Mouse (Mus musculus) adrenal gland, adult 2 months (tissue): ENCODE measurements around the gene Psmd4. TPM values are rescaled to one million over a fixed set of nuclear protein-coding genes. Genes with fewer than 3 reads are reported as not detected.
A peak's percentile ranks its signal among the peaks of the same experiment; 100 is the strongest.
"Not testable (repeated sequence)": the region's sequence is repeated elsewhere in the genome, so short reads cannot be mapped to it uniquely, and the experiment has no call there.

ENCODE experiments used
- DNase-seq: peaks from one replicate; pipeline ENCODE4 v3.0.0; 2021
- polyA plus RNA-seq: library from polyadenylated mRNA; depleted of rRNA; stranded (reverse); fragments of >200 nt; gene quantifications from 2 replicates; pipeline ENCODE4 v1.2.3, GENCODE M21; 2012
- total RNA-seq, 2 experiments: library from RNA; stranded (reverse); gene quantifications; 2 replicates each; pipeline ENCODE4 v1.2.3; 2021

The Psmd4 gene
- total and polyA plus RNA-seq, 3 experiments = 114 to 335 (median 312) TPM

DNA sequence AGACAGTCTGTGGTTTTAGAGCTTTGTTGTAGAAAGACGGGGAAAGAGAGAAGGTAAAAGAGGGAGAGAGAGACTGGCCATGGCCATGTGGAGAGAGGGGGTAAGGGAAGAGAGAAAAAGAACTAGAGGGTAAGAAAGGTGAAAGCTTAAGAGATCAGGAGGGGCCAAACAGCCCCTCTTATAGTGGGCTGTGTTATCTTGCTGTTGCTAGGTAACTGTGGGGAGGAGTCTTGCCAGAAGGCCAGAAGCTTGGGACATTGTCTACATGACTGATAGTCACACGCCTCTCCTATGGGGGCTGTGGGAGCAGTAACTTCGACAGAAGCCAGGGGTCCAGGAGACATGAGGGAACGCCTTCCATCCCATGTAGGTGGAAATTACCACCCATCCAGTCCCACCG lies 17.2 kb downstream of the Psmd4 start:
- no peak for DNase-seq

DNA sequence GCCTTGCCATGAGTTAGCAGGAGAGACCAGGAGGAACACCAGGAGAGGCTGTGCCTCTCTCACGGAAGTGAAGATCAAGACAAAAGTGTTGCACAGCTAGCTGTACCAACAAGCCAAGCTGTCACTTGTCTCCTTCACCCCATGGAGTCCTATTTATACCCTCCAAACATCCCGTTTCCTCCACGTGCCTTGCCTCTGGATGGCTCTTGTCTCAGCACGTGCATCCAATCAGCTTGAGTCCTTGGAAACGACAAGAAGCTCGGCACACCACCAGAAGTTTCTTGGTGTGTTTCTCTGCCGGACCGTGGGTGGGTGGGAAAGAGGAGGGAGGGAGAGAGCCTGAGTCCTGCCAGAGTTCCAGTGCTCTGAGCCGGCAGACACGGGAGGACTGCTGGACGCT lies 17.9 kb downstream of the Psmd4 start:
- DNase-seq = peak; percentile 43

DNA sequence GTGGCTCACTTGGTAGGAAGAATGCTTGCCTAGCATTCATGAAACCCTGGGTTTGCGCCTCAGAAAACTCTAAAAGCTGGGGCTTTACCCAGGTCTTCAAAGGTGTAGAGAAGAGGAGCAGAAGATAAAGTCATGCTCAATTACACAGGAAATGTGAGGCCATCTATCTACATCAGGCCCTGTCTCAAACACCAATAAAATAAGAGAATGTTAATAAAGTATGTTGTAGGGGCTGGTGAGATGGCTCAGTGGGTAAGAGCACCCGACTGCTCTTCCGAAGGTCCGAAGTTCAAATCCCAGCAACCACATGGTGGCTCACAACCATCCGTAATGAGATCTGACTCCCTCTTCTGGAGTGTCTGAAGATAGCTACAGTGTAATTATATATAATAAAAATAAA lies 21.5 kb downstream of the Psmd4 start:
- DNase-seq = not testable (repeated sequence)

DNA sequence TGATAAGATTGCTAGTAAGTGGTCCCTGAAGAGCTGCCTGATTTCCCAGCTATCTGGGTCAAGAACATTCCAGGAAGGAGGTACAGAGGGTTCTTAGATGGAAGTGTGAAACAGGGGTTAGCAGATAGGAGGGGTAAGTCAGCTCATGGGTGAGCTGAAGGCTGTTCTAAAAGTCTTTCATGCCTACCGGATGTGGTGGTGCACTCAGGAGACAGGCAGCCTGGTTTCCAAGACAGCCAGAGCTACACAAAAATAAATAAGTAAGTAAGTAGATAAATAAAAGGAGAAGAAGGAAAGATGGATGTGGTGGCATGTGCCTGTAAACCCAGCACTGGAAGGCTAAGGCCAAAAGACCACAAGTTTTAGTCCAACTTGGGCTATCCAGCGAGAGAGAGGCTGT lies 23.7 kb downstream of the Psmd4 start:
- DNase-seq = no peak

DNA sequence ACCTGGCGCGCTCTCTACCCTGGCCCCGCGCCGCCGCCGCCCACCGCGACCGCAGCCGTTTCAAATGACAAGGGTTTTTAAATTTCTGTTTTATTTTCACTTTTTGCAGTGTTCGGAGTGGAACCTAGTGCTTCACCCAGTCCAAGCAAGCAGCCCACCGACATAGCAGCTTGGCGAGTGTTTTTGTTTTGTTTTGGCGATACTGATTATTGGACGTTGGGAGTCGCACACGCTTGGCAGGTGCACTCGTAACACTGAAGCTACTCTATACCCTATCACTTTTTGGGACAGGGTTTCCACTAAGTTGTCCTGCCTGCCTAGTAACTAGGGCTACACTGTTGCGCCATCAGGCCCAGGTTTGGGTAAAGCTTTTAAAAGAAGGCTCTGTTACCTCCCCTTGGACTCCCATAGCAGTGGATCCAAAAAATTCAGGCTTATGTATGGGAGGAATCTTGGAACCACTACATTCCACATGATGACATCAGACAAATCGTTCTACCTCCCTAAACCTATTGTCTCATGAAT lies 25.8 kb downstream of the Psmd4 start:
- DNase-seq = no peak

DNA sequence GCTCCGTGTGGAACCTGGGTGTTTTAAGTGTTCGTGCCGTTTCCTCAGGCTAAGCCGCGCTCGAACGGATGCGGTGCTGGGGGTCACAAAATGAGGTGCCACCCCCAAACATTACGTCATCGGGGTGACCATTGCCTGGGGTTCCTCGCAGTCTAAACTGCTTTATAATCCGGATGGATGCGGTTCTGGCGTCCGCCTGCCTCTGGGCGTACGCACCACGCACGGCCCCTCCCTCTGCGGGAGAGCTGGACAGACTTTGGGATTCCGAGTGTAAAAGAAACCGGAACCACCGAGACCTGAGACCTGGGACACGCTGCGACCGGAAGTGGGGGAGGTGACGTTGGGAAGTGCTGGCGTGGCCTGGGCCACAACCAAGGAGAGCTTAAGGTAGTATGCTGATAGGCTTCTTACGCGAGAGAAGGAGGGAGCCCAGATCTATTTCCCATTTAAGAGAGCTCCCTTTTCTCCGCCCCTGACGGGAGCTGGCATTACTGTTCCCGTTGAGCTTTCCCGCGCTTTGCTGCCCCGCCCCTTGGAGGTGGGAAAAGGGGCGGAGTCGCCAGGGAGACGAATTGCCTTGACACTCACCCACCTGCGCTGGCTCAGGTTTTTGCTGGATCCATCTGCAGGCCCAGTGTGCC lies 26.4 kb downstream of the Psmd4 start:
- peak; percentile 97 for DNase-seq

DNA sequence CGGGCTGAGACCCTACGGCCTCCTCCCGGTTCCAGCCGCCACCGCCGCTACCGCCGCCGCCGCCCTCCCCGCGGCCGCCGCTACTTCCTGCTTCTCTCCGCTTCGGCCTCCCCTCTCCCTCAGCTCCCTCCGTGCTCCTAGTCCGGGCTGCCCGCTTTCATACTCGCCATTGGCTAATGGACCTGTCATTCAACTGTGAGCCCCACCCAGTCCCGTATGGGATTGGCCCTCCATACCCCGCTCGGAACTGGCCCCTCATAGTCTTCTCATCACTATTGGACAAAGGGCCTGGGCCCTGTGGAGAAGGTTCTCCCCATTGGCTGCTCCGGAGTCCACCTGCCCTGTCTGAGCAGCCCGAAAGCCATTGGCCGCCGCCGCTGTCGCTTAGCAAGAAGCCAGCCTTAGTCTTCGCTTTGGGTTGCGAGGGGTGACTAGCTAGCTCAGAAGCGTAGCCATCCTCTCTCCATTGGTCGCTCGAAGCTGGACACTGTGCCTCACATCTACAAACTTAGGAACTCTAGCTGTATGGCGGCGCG lies 27.0 kb downstream of the Psmd4 start, which contains the start of gene Zfp687:
Zfp687 (minus strand) TSS at position 112 of the 536 bp plus-strand sequence.
- peak; percentile 99 for DNase-seq

DNA sequence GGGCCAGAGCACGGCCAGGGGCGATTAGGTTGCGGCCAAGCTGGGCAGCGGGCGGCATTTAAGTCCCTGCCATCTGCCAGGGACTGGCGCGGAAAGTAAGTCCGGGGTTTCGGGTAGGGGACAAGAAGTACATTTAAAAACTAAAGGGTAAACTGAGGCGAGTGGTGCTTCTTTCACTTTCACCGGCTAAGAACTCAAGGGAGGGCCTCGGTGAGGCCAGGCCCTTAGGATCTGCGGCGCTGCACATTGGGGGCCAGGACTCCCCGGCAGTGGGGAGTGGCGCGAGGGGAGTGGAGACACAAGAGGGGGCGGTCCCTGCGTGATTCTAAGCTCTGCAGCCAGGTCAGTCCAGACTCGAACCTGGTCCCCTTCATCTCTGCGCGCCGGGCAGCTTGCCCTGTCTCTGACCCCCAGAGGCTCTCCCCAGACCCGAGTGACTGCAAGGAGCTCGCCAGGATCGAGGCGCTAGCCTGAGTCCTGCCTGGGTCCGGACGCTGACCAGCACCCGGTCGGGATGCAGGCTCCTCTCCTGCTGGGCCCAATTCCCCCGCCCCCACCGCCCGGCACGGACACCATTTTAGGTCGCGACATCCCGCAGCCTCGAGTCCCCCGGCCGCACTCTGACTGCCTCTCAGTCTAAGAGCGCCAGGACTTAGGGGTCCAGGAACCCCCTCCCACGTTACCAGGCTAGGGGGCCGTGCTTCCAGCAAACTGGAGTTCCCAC lies 27.8 kb downstream of the Psmd4 start:
- DNase-seq = peak; percentile 76

DNA sequence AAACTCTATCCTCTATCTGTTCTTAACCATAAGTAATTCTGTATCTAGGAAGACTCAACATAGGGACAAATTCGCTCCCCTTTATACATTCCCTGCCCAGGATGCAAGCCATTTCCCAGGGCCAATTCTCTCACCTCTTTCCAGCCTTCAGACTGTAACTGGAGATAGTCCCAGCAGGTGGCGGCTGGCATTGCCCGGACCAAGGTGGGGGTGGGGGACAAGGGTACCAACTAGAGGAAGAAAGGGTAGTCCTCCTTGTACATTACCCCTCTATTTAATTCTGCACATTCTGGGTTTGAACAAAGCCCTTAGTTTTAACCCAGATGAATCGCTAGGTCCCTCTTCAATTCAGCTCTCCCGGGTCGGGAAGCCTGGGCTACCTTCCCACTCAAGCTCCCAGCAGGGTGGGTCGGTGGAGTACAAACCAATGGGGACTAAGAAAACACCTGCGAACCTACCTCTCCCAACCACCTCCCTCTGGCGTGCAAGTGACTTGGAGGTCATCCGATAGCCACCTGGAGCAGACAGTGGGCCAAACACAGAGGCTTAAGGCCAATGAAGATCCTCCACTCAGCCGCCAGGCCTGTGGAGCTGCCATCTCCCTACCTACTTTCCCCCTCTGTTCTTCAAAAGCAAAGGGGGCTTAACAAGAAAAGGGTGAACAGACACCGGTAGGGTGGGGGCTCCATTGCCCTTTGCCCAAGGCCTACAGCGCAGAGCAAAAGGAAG lies 28.6 kb downstream of the Psmd4 start:
- peak; percentile 42 for DNase-seq

DNA sequence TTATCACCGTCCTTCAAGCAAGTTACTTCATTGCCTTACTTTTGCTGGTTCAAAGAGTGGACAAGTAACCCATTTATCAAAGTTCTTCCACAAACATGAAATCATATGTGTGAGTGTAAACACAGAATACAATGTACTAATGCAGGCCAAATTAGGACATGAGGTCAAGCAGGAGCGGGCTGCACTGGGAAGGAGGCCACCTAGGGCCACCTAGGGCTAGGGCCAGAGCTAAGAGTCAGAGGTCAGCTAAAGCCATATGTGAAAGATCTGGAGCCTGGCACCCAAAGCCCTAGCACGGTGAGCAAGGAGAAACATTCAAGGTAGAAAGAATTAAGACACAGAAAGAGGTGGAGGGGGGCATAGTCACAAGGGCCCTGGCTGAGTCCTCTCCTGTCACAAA lies 29.4 kb downstream of the Psmd4 start:
- DNase-seq = no peak

DNA sequence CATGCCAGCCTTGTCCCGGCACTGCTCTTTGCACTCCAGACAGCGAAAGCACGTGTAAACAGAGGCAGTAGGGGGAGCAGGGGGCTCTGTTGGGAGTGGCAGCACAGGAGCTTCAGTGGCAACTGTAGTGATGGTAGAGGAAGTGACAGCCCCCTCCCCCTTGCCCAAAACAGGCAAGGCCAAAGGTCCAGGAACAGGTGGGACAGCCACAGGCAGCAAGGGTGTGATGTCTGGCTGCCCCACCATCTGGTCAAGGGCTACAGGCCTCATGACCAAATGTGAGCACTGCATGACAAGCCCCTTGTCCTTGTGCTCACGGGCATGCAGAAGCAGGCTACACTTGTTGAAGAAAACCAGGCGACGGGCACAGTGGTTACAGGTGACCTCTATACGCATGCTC lies 32.0 kb downstream of the Psmd4 start:
- no peak for DNase-seq

DNA sequence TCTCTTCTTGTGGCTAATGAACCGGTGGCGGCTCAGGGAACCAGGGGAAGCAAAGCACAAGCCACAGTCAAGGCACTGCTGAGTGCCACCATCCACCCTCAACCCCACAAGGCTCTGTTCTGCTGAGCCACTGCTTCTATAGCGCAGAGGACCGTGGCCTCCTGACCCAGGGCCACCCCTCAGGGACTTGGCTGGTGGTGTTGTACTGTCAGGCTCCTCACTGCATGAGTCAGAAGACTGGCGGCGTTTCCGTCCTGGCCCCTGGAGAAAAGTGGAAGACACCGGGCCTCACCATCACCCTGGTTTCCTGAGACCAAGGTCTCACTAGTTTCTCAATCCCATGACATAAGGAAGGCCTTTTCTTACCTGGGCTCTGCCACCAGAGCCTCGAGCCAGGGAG lies 34.7 kb downstream of the Psmd4 start:
- DNase-seq = peak; percentile 82

DNA sequence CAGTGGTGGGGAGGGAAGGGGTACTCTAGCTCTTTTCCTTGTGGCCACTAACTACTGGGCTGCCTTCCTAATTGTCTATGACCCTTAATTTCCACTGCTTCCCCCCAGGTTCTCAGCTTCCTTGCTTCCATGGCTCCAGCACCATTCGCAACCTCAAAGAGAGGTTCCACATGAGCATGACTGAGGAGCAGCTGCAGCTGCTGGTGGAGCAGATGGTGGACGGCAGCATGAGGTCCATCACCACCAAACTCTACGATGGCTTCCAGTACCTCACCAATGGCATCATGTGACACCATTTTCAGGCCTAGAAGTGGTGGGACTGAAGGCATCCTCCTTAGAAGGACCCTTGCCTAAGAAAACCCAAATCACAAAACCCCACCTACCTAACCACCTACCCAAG lies 36.8 kb downstream of the Psmd4 start:
- no peak for DNase-seq

DNA sequence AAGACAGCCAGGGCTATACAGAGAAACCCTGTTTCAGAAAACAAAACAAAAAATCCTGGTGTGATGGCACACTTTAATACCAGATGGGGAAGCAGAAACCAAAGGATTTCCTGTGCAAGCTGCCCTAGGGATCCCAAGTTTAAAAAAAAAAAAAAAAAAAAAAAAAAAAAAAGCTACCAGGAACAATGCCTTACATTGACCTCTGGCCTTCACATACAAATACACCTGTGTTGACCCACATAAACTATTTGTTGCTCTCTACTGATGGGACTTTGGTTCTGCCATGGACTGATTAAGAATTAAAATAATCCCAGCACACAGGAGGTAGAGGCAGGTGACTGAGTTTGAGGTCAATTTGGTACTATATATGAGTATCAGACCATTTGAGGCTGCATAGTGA lies 39.1 kb downstream of the Psmd4 start:
- DNase-seq = no peak

DNA sequence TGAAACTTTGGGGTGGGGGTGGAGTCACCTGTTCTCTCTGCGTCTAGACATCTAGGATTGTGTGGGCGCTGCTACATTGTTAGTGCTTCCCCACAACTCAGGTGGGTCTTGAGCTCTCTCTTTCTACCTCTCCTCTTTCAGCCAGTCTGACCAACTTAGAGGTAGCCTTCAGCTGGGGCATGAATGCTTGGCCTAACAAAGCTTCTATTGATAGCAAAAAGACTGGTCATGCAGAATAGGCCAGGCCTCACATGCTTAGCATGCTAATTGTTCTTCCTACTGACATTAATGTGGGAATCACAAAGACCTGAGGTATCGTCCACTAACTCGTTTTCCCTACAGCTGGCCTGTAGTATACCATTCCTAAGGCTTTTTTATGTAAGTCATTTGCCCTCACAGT lies 39.8 kb downstream of the Psmd4 start:
- no peak for DNase-seq

DNA sequence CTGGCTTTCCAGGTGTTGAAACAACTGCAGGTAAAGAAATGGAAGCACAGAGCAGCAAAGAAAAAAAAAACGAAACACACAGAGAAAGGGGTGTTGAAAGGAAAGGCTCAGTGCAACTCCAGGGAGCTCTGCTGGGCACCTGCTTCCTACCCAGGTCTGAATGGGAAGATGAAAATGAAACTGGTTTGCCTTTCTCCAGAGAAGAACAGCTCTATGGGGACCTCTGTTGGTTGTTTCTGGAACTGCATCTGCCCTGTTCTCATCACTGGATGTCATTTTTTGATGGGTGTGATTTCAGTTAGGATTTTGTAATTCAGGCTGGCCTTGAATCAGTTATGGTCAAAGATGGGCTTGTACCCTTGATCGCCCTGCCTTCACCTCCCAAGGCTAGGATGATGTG lies 45.5 kb downstream of the Psmd4 start:
- DNase-seq = peak; percentile 75

DNA sequence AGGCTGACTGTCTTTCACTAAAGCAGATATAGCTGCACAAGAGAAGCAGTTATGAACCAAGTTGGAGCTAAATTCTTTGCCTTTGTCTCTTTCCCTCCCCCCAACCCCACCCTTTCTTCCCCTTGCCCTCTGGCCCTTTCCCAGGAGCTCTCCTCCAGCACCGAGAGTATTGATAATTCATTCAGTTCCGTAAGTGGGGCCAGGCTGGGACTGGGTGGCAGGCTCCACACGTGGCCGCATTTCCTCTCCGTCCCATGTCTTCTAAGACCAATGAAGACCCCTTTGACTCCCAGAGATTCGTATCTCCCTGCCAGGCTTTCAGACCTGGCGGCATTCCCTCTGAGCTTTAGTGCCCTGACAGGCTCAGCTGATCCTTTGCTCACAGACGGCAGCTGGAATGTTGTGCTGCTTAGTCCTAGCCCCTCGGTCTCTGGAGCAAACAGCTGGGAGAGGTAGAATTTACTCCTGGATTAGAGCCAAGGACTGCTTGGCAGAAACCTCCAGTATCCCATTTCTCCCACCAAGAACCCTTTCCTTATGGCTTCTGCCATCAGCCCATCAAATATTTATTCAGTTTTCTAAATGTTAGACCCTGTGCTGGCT lies 53.2 kb downstream of the Psmd4 start:
- no peak for DNase-seq

DNA sequence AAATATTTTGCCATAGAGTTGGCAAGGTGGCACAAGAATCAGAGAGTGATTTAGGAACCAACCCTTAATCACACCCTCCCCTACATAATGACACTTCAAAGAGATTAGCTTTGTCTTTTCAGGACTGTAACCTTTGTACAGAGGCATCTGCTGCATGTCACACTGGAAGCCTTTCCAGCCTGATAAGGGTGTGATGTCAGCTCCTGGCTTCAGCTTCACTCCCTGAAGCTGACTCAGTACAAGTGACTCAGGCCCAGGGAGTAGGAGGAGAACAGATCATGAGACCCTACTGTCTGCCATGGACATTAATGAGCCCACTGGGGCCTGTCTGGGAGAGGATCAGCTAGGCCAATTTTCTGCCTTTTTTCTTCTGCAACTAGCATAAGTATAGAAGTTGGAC lies 54.8 kb downstream of the Psmd4 start:
- peak; percentile 88 for DNase-seq

DNA sequence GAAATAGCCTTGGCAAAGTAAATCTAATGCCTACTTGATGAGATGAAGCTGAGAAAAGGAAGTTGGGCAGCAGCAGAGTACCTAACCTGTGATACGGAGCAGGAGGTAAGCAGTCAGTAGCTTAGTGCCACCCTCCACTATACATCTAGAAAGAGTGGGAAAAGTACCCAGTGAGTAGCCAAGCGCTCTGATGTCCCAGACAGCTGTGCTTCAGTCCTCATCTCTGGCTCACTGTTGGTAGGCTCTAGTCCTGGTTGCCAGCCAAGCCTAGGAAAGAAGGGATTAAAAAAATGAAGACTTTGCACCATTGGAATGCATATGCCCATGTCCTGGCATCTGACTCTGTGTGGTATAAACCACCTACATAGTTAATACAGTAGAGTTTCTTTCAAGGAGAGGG lies 56.9 kb downstream of the Psmd4 start:
- no peak for DNase-seq

DNA sequence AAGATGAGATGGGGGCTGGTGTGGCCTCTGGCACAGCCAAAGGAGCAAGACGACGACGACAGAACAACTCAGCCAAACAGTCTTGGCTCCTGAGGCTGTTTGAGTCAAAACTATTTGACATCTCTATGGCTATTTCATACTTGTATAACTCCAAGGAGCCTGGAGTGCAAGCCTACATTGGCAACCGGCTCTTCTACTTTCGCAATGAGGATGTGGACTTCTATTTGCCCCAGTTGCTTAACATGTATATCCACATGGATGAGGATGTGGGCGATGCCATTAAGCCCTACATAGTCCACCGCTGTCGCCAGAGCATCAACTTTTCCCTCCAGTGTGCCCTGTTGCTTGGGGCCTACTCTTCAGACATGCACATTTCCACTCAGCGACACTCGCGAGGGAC lies 58.1 kb downstream of the Psmd4 start:
- DNase-seq = no peak
